Mouse (Mus musculus) lung, postnatal 0 days (tissue): ENCODE measurements around the gene Rftn1.

Experiments used
- CTCF ChIP-seq: IDR thresholded peaks from 2 replicates; pipeline ENCODE4 v1.5.1; 2016; ENCODE audit warnings: antibody characterized with exemption, mild to moderate bottlenecking
- EP300 ChIP-seq: IDR thresholded peaks from 2 replicates; pipeline ENCODE4 v1.6.1; 2016; ENCODE audit warnings: antibody characterized with exemption, mild to moderate bottlenecking, control low read depth

DNA sequence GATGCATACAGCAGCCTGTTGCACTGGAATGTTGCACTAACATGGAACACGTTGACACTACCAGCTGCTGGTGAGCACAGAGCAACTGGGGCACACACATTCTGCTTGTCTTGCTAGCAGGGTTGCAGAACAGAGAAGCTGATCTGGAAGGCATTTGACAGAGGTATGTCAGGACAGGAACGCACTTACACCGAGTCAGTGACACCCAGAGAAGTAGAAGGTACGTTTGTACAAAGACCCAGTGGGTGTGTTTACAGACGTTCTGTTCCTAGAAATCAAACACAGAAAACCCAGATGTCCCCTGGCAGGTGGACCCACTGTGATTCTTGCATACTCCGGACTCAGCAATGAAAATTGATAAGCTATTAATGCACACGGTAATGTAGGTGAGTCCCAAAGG is 215.0 kb downstream of the Rftn1 start:
- TF ChIP-seq CTCF = no peak
- TF ChIP-seq EP300 = no peak
